Mouse (Mus musculus): ENCODE measurements around the gene Ube2i.

The Ube2i gene

GRCm38 (mm10) chr17:25274571-25275346 is at the start of gene Ube2i:
TSS of gene Ube2i (minus strand) at chr17:25274622.
- DNase-seq (ENCODE audit: low spot score in 2 of 2): no peak

GRCm38 (mm10) chr17:25322930-25323329 is 48.5 kb upstream of the Ube2i start:
- DNase-seq (ENCODE audit: low spot score in 2 of 2): no peak

GRCm38 (mm10) chr17:25320819-25321218 is 46.4 kb upstream of the Ube2i start:
- no peak for DNase-seq (ENCODE audit: low spot score in 2 of 2)

GRCm38 (mm10) chr17:25318354-25318753 is 43.9 kb upstream of the Ube2i start, which contains the start of gene Prss29:
TSS of gene Prss29 (plus strand) at chr17:25318654.
- DNase-seq (ENCODE audit: low spot score in 2 of 2): no peak

GRCm38 (mm10) chr17:25308346-25308745 is 33.9 kb upstream of the Ube2i start, which contains the start of gene Prss28:
TSS of gene Prss28 (plus strand) at chr17:25308646.
- DNase-seq (ENCODE audit: low spot score in 2 of 2): no peak

GRCm38 (mm10) chr17:25298094-25298493 is 23.7 kb upstream of the Ube2i start, which contains the start of gene Prss34:
TSS of gene Prss34 (plus strand) at chr17:25298394.
- no peak for DNase-seq (ENCODE audit: low spot score in 2 of 2)

GRCm38 (mm10) chr17:25294111-25294510 is 19.7 kb upstream of the Ube2i start:
- no peak for DNase-seq (ENCODE audit: low spot score in 2 of 2)

GRCm38 (mm10) chr17:25293495-25293894 is 19.1 kb upstream of the Ube2i start:
- no peak for DNase-seq (ENCODE audit: low spot score in 2 of 2)

GRCm38 (mm10) chr17:25290411-25290810 is 16.0 kb upstream of the Ube2i start:
- no peak for DNase-seq (ENCODE audit: low spot score in 2 of 2)

GRCm38 (mm10) chr17:25288842-25289241 is 14.4 kb upstream of the Ube2i start:
- DNase-seq (ENCODE audit: low spot score in 2 of 2): peak in 1 of 2 experiments; percentile 38

- peak; percentile 55 to 63 for DNase-seq (ENCODE audit: low spot score in 2 of 2)
Observed at GRCm38 (mm10) chr17:25285033-25285432, 10.6 kb upstream of the Ube2i start.

- peak; percentile 35 to 61 for DNase-seq (ENCODE audit: low spot score in 2 of 2)
Observed at GRCm38 (mm10) chr17:25282133-25282532, 7.7 kb upstream of the Ube2i start.

- DNase-seq (ENCODE audit: low spot score in 2 of 2): no peak
Observed at GRCm38 (mm10) chr17:25275833-25276232, 1.4 kb upstream of the Ube2i start.

- DNase-seq (ENCODE audit: low spot score in 2 of 2): peak; percentile 93 to 97
Observed at GRCm38 (mm10) chr17:25273706-25274501, 518 bp downstream of the Ube2i start.

- DNase-seq (ENCODE audit: low spot score in 2 of 2): peak; percentile 88 to 89
Observed at GRCm38 (mm10) chr17:25272951-25273705, 1.3 kb downstream of the Ube2i start.

GRCm38 (mm10) chr17:25272326-25272725 is 2.1 kb downstream of the Ube2i start:
- DNase-seq (ENCODE audit: low spot score in 2 of 2): no peak

GRCm38 (mm10) chr17:25270795-25271335 is 3.6 kb downstream of the Ube2i start:
- DNase-seq (ENCODE audit: low spot score in 2 of 2): no peak

GRCm38 (mm10) chr17:25264453-25264852 is 10.0 kb downstream of the Ube2i start:
- DNase-seq (ENCODE audit: low spot score in 2 of 2): no peak

GRCm38 (mm10) chr17:25257804-25258261 is 16.6 kb downstream of the Ube2i start:
- no peak for DNase-seq (ENCODE audit: low spot score in 2 of 2)

- DNase-seq (ENCODE audit: low spot score in 2 of 2): no peak
Observed at GRCm38 (mm10) chr17:25256140-25256754, 18.2 kb downstream of the Ube2i start, which contains the start of gene Baiap3. TSS of gene Baiap3 (minus strand) at chr17:25256364.

- no peak for DNase-seq (ENCODE audit: low spot score in 2 of 2)
Observed at GRCm38 (mm10) chr17:25255110-25255509, 19.3 kb downstream of the Ube2i start.
